Mouse (Mus musculus) intestine, embryonic 15.5 days (tissue): ENCODE data around the gene Tyw1. TPM values are rescaled to one million over a fixed set of nuclear protein-coding genes. Genes with fewer than 3 reads are reported as not detected.

ENCODE experiments used
- ATAC-seq: fragments of 200-750 bp; cut with Nextera tagmentation; 2 replicates; pipeline ENCODE4 v1.8.0; 2017; ENCODE audit warnings: moderate TSS enrichment, moderate library complexity
- H3K27ac ChIP-seq: fragments of 300-500 bp; sonication (generic); 2 replicates; pipeline ENCODE4 v1.5.1; 2015; ENCODE audit warnings: mild to moderate bottlenecking, inconsistent platforms
- H3K27me3 ChIP-seq: fragments of 300-500 bp; sonication (generic); replicated peaks from 2 replicates; pipeline ENCODE4 v1.6.1; 2015; ENCODE audit warnings: inconsistent platforms
- H3K36me3 ChIP-seq: fragments of 300-500 bp; sonication (generic); 2 replicates; pipeline ENCODE4 v1.6.1; 2015; ENCODE audit warnings: inconsistent platforms
- H3K4me1 ChIP-seq: fragments of 300-500 bp; sonication (generic); replicated peaks from 2 replicates; pipeline ENCODE4 v1.6.1; 2015; ENCODE audit warnings: inconsistent platforms
- H3K4me2 ChIP-seq: fragments of 300-500 bp; sonication (generic); replicated peaks from 2 replicates; pipeline ENCODE4 v1.6.1; 2015; ENCODE audit warnings: mild to moderate bottlenecking, inconsistent platforms
- H3K4me3 ChIP-seq: fragments of 300-500 bp; sonication (generic); replicated peaks from 2 replicates; pipeline ENCODE4 v1.5.1; 2015; ENCODE audit warnings: inconsistent platforms
- H3K9ac ChIP-seq: fragments of 300-500 bp; sonication (generic); 2 replicates; pipeline ENCODE4 v1.6.1; 2015; ENCODE audit warnings: inconsistent platforms
- H3K9me3 ChIP-seq: fragments of 300-500 bp; sonication (generic); 2 replicates; pipeline ENCODE4 v1.6.1; 2016; ENCODE audit warnings: inconsistent platforms
- WGBS: fragments of 180-500 bp; shearing (Covaris S2); methylation state at CpG from one replicate; pipeline ENCODE4 v1.1.7; 2015; 5-methylcytosine and 5-hydroxymethylcytosine counted together
- polyA plus RNA-seq: library from polyadenylated mRNA; unstranded; fragments of >200 nt; fragmentation: Nextera tagmentation; extraction: Ambion mirVana; gene quantifications from 2 replicates; pipeline ENCODE4 v1.2.1, GENCODE M21; 2015

Tyw1 gene
- 23.5 and 24.0 TPM in 2 replicates for polyA plus RNA-seq

DNA sequence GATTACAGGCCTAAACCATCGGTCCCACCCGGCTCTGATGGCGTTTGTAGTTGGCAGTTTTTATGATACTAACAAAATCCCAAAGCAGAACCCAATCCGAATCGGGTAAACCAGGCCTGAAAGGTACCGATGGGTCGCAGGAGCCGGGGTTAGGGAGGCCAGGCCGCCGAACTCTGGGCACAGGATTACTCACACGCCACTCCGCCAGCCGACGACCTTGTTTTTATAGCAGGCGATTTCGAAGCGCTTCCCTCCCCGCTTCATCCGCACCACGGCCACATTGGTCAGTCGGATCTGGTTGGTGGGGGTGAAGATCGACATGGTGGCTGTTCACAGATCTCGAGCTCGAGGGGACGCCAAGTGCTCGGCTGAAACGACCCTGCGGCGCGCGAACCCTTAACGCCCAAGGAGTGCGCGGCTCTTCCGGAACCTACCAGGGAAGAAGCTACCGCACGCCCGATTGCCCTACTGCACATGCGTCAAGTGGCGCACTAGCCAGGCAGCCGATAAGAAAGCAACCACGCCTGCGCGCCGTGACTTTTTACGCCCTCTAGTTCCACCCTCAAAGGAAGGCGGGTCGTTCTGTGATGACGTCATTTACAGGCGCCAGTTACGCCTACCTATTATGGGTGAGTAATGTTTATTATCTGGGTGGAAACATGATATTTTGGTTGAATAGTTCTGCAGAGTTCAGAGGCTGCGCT lies at the start of gene Tyw1, which contains the start of gene Sbds:
Gene Tyw1, plus strand, starts transcription at position 603 of the 704 bp plus-strand sequence.
Gene Sbds, minus strand, starts transcription at position 514 of the 704 bp plus-strand sequence.
- H3K9ac ChIP-seq, result peak within 1 kb of the TSS; percentile 80
- peak within 1 kb of the TSS; percentile 69 for H3K4me3 ChIP-seq
- peaks cover under 1% of the 10 kb centered on the region; the same call in 1 of the 2 replicates for H3K36me3 ChIP-seq
- peak within 1 kb of the TSS; percentile 84 for H3K27ac ChIP-seq
- peak within 1 kb of the TSS; percentile 84 for H3K4me2 ChIP-seq
- peak; percentile 91 for ATAC-seq
- WGBS, result under 1% methylated on average over 52 of the region's 52 CpGs
- H3K27me3 ChIP-seq, result no peaks in the 10 kb centered on the region
- peaks cover 4% of the 10 kb centered on the region; the same call in 1 of the 2 replicates for H3K4me1 ChIP-seq
- H3K9me3 ChIP-seq, result no peaks in the 10 kb centered on the region

DNA sequence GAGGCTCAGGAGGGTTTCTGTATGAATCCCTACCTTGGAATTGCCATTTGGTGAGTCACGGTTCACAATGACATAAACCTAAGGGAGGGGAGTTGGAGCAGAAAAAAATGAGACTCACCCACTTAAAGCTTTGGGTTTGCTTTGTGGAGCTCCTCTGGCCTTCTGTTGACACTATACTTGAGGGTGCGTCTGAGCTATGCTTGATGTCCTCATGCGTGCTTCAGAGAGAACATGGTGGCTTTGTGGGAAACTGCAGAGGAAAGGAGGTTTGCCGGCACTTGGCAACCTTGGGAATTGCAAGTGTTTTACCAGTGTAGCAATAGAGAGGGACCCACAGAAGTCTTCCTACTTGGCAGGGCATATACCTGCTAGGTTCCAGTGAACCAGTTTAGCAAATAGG lies 48.1 kb upstream of the Tyw1 start:
- no peak for ATAC-seq

GRCm38 (mm10) chr5:130212956-130213355 lies 42.5 kb upstream of the Tyw1 start:
- Histone ChIP-seq H3K27ac (no peak overlapping the region), H3K9me3 (no peaks in the 10 kb centered on the region), H3K36me3 (peaks cover 28% of the 10 kb centered on the region), H3K27me3 (no peaks in the 10 kb centered on the region), H3K9ac (no peak overlapping the region), H3K4me3 (no peak overlapping the region), H3K4me1 (no peaks in the 10 kb centered on the region), H3K4me2 (no peak overlapping the region)
- WGBS, result 85% methylated on average over 11 of the region's 11 CpGs
- no peak for ATAC-seq

More for the DNA sequence above, 48.1 kb upstream of the Tyw1 start:
- H3K27me3 ChIP-seq, result no peaks in the 10 kb centered on the region
- no peak overlapping the region for H3K9ac ChIP-seq
- no peaks in the 10 kb centered on the region for H3K9me3 ChIP-seq
- no peak overlapping the region for H3K4me3 ChIP-seq
- peaks cover 24% of the 10 kb centered on the region for H3K36me3 ChIP-seq
- H3K4me1 ChIP-seq, result no peaks in the 10 kb centered on the region
- 89% methylated on average over 4 of the region's 4 CpGs for WGBS
- H3K4me2 ChIP-seq, result no peak overlapping the region
- no peak overlapping the region for H3K27ac ChIP-seq

GRCm38 (mm10) chr5:130216781-130217180 lies 38.6 kb upstream of the Tyw1 start, which contains the start of gene Tmem248:
TSS of gene Tmem248 (plus strand) at chr5:130217081.
- no peak for ATAC-seq
- WGBS, result 82% methylated on average over 7 of the region's 7 CpGs

GRCm38 (mm10) chr5:130217406-130217805 lies 38.0 kb upstream of the Tyw1 start:
- Histone ChIP-seq H3K4me3 (no peak overlapping the region), H3K4me1 (no peaks in the 10 kb centered on the region), H3K36me3 (peaks cover 11% of the 10 kb centered on the region), H3K9me3 (no peaks in the 10 kb centered on the region), H3K4me2 (no peak overlapping the region), H3K27me3 (no peaks in the 10 kb centered on the region), H3K27ac (no peak overlapping the region), H3K9ac (no peak overlapping the region)
- ATAC-seq, result no peak
- WGBS, result 94% methylated on average over 4 of the region's 4 CpGs

More at GRCm38 (mm10) chr5:130216781-130217180, 38.6 kb upstream of the Tyw1 start, which contains the start of gene Tmem248:
- Histone ChIP-seq H3K9ac (no peak within 1 kb of the TSS), H3K36me3 (peaks cover 14% of the 10 kb centered on the region), H3K27me3 (no peaks in the 10 kb centered on the region), H3K4me2 (no peak within 1 kb of the TSS), H3K4me3 (no peak within 1 kb of the TSS), H3K4me1 (no peaks in the 10 kb centered on the region), H3K27ac (no peak within 1 kb of the TSS), H3K9me3 (no peaks in the 10 kb centered on the region)

DNA sequence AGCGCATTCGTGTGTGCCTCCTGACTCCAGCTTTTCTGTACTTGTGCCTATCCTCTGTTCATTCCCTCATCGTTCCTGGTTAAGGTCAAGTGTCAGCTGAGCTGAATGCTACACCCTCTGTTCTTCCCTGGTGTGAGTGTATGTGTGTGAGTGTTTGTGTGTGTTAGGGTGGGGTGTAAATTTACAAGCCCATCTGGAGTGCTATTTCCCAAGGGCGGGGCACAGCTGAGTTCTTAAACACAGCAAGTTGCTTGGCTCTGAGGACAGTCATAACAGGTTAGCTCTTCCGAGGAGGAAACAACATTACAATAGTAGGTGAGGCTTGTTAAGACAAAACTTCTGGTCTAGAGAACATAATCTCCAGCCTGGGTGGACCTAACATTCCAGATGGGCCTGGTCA lies 37.1 kb upstream of the Tyw1 start:
- WGBS, result 90% methylated on average over 5 of the region's 5 CpGs
- H3K27ac ChIP-seq, result no peak overlapping the region

GRCm38 (mm10) chr5:130221316-130221715 lies 34.1 kb upstream of the Tyw1 start:
- Histone ChIP-seq H3K4me1 (peaks cover 11% of the 10 kb centered on the region), H3K27ac (no peak overlapping the region), H3K9ac (no peak overlapping the region), H3K9me3 (no peaks in the 10 kb centered on the region), H3K27me3 (no peaks in the 10 kb centered on the region), H3K36me3 (no peaks in the 10 kb centered on the region), H3K4me2 (peak overlapping the region; percentile 70), H3K4me3 (peak overlapping the region; percentile 100)
- WGBS, result 48% methylated on average over 2 of the region's 2 CpGs
- ATAC-seq, result no peak

More for the DNA sequence above, 37.1 kb upstream of the Tyw1 start:
- Histone ChIP-seq H3K27me3 (no peaks in the 10 kb centered on the region), H3K9me3 (no peaks in the 10 kb centered on the region), H3K36me3 (peaks cover 4% of the 10 kb centered on the region; the same call in 1 of the 2 replicates), H3K4me3 (no peak overlapping the region), H3K9ac (no peak overlapping the region), H3K4me2 (no peak overlapping the region), H3K4me1 (peaks cover 3% of the 10 kb centered on the region)
- no peak for ATAC-seq

DNA sequence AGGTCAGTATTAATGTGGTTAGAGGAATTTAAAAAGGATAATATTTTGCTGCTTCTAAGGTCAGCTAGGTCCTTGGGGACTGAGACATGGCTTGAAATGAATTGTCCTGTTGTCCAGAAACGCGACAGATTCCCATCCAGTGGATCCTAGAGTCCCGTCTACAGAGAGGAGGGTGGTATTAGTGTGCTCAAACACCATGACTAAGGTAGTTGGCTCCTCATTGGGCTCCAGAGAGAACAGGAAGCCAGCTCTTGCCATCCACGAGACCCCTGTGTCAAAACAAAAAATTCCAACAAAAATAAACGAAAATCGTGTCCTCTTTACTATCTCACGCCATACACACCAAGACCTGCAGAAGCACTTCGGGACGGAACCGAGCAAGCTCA lies 33.7 kb upstream of the Tyw1 start:
- Histone ChIP-seq H3K4me2 (peak overlapping the region; percentile 70), H3K9ac (peak overlapping the region; percentile 94), H3K27me3 (no peaks in the 10 kb centered on the region), H3K27ac (peak overlapping the region; percentile 81), H3K4me1 (peaks cover 12% of the 10 kb centered on the region), H3K9me3 (no peaks in the 10 kb centered on the region), H3K4me3 (peak overlapping the region; percentile 100), H3K36me3 (no peaks in the 10 kb centered on the region)
- peak; percentile 60 for ATAC-seq
- WGBS, result 0% methylated on average over 10 of the region's 10 CpGs

- Histone ChIP-seq H3K9me3 (no peaks in the 10 kb centered on the region), H3K27me3 (no peaks in the 10 kb centered on the region), H3K9ac (peak overlapping the region; percentile 94), H3K4me2 (peak overlapping the region; percentile 70), H3K4me3 (peak overlapping the region; percentile 100), H3K36me3 (no peaks in the 10 kb centered on the region), H3K4me1 (peaks cover 15% of the 10 kb centered on the region), H3K27ac (peak overlapping the region; percentile 81)
- ATAC-seq, result peak; percentile 88
- WGBS, result under 1% methylated on average over 77 of the region's 88 CpGs
Measured at GRCm38 (mm10) chr5:130222146-130223004, 33.0 kb upstream of the Tyw1 start.

DNA sequence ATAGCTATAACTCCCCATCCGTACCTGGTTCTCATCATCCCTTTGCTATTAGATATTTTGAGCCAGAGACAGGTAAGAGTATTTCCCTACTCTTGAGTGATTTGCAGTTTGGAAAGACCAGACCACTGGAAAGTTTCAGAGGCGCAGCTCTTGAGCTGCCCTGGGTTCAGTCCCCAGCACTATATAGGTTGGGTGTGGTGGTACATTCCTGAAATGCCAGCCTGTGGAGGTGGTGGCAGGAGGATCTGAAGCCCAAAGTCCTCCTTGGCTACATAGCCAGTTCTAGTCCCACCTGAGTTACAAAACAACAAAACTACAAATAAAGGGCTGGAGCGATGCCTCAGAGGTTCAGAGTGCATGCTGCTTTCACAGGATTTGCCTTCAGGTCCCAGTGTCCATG lies 28.6 kb upstream of the Tyw1 start:
- Histone ChIP-seq H3K9me3 (no peaks in the 10 kb centered on the region), H3K27me3 (no peaks in the 10 kb centered on the region), H3K4me3 (no peak overlapping the region), H3K4me2 (no peak overlapping the region), H3K27ac (no peak overlapping the region), H3K36me3 (peaks cover 10% of the 10 kb centered on the region), H3K9ac (no peak overlapping the region), H3K4me1 (peaks cover 17% of the 10 kb centered on the region)
- 83% methylated on average over 3 of the region's 3 CpGs for WGBS
- ATAC-seq, result no peak

- no peak overlapping the region for H3K4me3 ChIP-seq
- 50% methylated on average over 4 of the region's 4 CpGs for WGBS
- ATAC-seq, result no peak
- no peak overlapping the region for H3K27ac ChIP-seq
- H3K9me3 ChIP-seq, result no peaks in the 10 kb centered on the region
- peaks cover 16% of the 10 kb centered on the region for H3K4me1 ChIP-seq
- no peak overlapping the region for H3K9ac ChIP-seq
- H3K4me2 ChIP-seq, result no peak overlapping the region
- H3K27me3 ChIP-seq, result no peaks in the 10 kb centered on the region
- peaks cover 22% of the 10 kb centered on the region for H3K36me3 ChIP-seq
Measured at GRCm38 (mm10) chr5:130228120-130228519, 27.3 kb upstream of the Tyw1 start.

GRCm38 (mm10) chr5:130236302-130236701 lies 19.1 kb upstream of the Tyw1 start:
- no peak for ATAC-seq
- Histone ChIP-seq H3K4me1 (no peaks in the 10 kb centered on the region), H3K36me3 (peaks cover 81% of the 10 kb centered on the region), H3K9me3 (no peaks in the 10 kb centered on the region), H3K4me2 (no peak overlapping the region), H3K9ac (no peak overlapping the region), H3K27me3 (no peaks in the 10 kb centered on the region), H3K4me3 (no peak overlapping the region), H3K27ac (no peak overlapping the region)
- 92% methylated on average over 8 of the region's 8 CpGs for WGBS
